Mouse (Mus musculus): ENCODE data around the gene Il17d.

- no peak for TF ChIP-seq CTCF (IDR thresholded peaks at IDR 0.05; ENCODE audit: extremely low read depth, insufficient read depth, low read length)
- no peak for TF ChIP-seq POLR2A (IDR thresholded peaks at IDR 0.05; ENCODE audit: extremely low read depth, insufficient read depth, low read length)
Measured at GRCm38 (mm10) chr14:57484183-57484582, 40.4 kb upstream of the Il17d start.

All from cortical plate, adult 2 months (tissue).